Mouse (Mus musculus): ENCODE measurements at regions not wholly inside any gene's neighbourhood (a gene's known extent, or its start where the extent isn't known, plus 50 kb on each side); places are given as distances from the start of the nearest gene placed in this dataset.

DNA sequence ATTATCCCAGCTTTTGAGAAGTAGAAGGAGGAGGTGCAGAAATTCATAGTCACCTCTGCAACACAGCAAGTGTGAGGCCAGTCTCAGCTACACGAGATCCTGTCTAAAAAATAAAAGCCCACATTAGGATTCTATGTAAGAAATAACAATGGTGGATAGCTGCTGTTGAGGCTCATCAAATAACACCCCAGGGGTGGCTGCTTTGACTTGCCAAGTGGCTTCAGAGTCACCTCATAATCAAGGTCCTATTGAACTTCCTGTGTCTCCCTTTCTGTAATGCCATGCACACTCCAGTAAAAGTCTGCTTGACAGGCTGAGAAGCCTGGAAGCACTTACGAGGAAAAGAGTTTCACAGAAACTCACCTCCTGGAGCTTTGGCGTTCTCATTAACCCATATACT, 730.9 kb upstream of the 4930444P10Rik start:
- TF ChIP-seq CTCF (IDR thresholded peaks at IDR 0.05) (no peak), EP300 (IDR thresholded peaks at IDR 0.05) (no peak)
